Mouse (Mus musculus) embryonic facial prominence, embryonic 12.5 days (tissue): ENCODE data around the gene Acsm5. TPM values are rescaled to one million over a fixed set of nuclear protein-coding genes. Genes with fewer than 3 reads are reported as not detected.
"Not testable (repeated sequence)": the region's sequence is repeated elsewhere in the genome, so short reads cannot be mapped to it uniquely, and the experiment has no call there.

Source experiments
- ATAC-seq: fragments of 200-750 bp; cut with Nextera tagmentation; 2 replicates; pipeline ENCODE4 v1.8.0; 2017; ENCODE audit not compliant: insufficient number of reproducible peaks, insufficient read depth, low FRiP score, low TSS enrichment
- H3K27ac ChIP-seq: fragments of 300-500 bp; sonication (generic); 2 replicates; pipeline ENCODE4 v1.5.1; 2016; ENCODE audit warnings: mild to moderate bottlenecking
- H3K27me3 ChIP-seq: fragments of 300-500 bp; sonication (generic); 2 replicates; pipeline ENCODE4 v1.6.1; 2016; ENCODE audit warnings: mild to moderate bottlenecking, moderate library complexity
- H3K36me3 ChIP-seq: fragments of 300-500 bp; sonication (generic); 2 replicates; pipeline ENCODE4 v1.6.1; 2016; ENCODE audit warnings: mild to moderate bottlenecking
- H3K4me1 ChIP-seq: fragments of 300-500 bp; sonication (generic); 2 replicates; pipeline ENCODE4 v1.6.1; 2016
- H3K4me2 ChIP-seq: fragments of 300-500 bp; sonication (generic); replicated peaks from 2 replicates; pipeline ENCODE4 v1.6.1; 2016; ENCODE audit warnings: mild to moderate bottlenecking, moderate library complexity
- H3K4me3 ChIP-seq: fragments of 300-500 bp; sonication (generic); 2 replicates; pipeline ENCODE4 v1.5.1; 2016; ENCODE audit warnings: mild to moderate bottlenecking
- H3K9ac ChIP-seq: fragments of 300-500 bp; sonication (generic); 2 replicates; pipeline ENCODE4 v1.6.1; 2016; ENCODE audit warnings: mild to moderate bottlenecking, moderate library complexity
- H3K9me3 ChIP-seq: fragments of 300-500 bp; sonication (generic); 2 replicates; pipeline ENCODE4 v1.6.1; 2016; ENCODE audit warnings: mild to moderate bottlenecking, moderate library complexity
- WGBS: fragments of 180-500 bp; shearing (Covaris S2); methylation state at CpG from one replicate; pipeline ENCODE4 v1.1.7; 2016; 5-methylcytosine and 5-hydroxymethylcytosine counted together
- polyA plus RNA-seq: library from polyadenylated mRNA; unstranded; fragments of >200 nt; fragmentation: Nextera tagmentation; extraction: Ambion mirVana; gene quantifications from 2 replicates; pipeline ENCODE4 v1.2.1, GENCODE M21; 2016

Acsm5 gene
- polyA plus RNA-seq, 1 experiment from 2014 or later: not detected

DNA sequence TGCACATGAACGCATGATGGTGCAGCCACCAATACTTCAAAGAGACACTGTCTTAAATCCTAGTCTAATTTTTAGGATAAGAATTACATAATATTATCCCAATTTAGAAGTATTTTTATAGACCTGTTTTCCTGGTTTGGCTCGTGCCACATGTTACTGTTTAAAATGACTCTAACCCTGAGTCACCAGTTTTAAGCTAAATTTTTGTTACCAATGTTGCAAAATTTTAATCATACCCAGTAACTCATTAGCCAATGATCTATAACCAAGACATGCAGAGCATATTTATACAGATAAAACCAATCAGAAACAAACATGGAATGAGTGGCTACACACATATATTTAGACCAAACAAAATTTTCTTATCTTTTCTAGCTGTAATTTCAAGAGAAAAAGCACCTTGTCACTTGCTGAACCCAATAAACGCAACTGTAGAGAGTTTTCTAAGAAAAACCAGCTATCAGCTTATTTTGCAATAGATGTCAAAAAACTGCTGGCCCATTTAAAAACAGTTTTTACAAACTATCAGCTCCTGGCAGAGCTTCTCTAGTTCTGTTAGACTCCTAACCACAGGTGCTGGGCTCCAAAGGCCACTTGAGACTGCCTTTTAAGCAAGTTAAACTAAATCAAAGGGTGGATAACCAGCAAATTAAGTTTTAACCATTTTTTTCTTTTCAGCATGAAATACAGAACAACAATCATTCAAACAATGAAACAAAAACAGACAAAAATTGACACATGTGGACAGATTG lies 31.4 kb downstream of the Acsm5 start:
- Histone ChIP-seq H3K27ac (no peak overlapping the region), H3K9me3 (no peaks in the 10 kb centered on the region), H3K4me1 (no peaks in the 10 kb centered on the region), H3K4me3 (no peak overlapping the region), H3K9ac (no peak overlapping the region), H3K27me3 (no peaks in the 10 kb centered on the region), H3K4me2 (no peak overlapping the region), H3K36me3 (no peaks in the 10 kb centered on the region)
- ATAC-seq: no peak
- 90% methylated on average over 3 of the region's 3 CpGs for WGBS

- Histone ChIP-seq H3K27me3 (no peaks in the 10 kb centered on the region), H3K4me1 (no peaks in the 10 kb centered on the region), H3K9ac (no peak within 1 kb of the TSS), H3K27ac (no peak within 1 kb of the TSS), H3K4me2 (no peak within 1 kb of the TSS), H3K9me3 (no peaks in the 10 kb centered on the region), H3K36me3 (no peaks in the 10 kb centered on the region), H3K4me3 (no peak within 1 kb of the TSS)
- ATAC-seq: no peak
- WGBS: 84% methylated on average over 1 of the region's 1 CpGs
Measured at GRCm38 (mm10) chr7:119554040-119554439, 34.8 kb downstream of the Acsm5 start, which contains the start of gene Acsm2. Gene Acsm2, plus strand, starts transcription at chr7:119554340.

DNA sequence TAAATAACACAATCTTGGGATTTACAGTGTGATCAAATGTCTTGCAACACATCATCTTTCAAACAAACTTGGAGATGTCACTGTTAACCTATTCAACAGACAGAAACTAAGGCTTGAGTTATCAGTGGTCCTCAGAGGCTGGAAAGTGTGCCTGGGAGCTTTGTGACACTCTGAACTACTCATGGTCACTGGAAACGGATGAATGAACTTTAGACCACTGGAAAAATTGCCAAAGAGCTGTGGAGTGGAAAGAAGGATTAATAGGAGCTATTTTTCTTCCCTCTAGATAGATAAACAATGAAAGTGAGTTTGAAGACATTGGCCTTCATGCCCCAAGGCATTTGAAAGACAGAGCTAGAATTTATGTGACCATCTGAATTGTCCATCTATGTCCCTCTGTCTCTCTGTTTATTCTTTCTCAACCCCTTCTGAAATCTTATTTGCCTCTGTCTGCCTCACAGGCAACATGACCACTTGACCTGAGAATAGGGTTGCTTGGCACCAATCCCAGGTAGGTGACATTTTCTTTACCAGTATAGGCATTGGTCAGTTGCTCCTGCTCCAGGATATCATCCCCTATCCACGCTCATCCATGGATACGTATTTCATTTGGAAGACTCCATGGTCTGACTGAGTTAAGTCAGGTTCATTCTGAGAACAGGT lies 40.7 kb downstream of the Acsm5 start:
- no peaks in the 10 kb centered on the region for H3K27me3 ChIP-seq
- H3K4me2 ChIP-seq: no peak overlapping the region
- no peak overlapping the region for H3K27ac ChIP-seq
- H3K4me1 ChIP-seq: no peaks in the 10 kb centered on the region
- no peaks in the 10 kb centered on the region for H3K36me3 ChIP-seq
- ATAC-seq: no peak
- H3K4me3 ChIP-seq: no peak overlapping the region
- no peaks in the 10 kb centered on the region for H3K9me3 ChIP-seq
- no peak overlapping the region for H3K9ac ChIP-seq
- WGBS: 79% methylated on average over 3 of the region's 3 CpGs

DNA sequence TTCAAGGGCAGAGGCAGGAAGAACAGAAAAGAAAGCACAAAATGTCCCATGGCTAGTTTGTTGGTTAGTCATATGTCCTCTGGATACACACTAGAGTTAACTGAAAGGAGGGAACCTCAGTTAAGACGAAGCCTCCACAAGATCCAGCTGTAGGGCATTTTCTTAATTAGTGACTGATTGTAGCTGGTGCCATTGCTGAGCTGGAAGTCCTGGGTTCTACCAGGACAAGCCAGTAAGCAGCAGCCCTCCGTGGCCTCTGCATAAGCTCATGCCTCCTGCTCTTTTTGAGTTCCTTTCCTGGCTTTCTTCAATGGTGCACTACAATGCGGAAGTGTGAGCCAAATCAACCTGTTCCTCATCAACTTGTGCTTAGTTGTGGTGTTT lies 41.2 kb downstream of the Acsm5 start:
- H3K9ac ChIP-seq: no peak overlapping the region
- no peak overlapping the region for H3K27ac ChIP-seq
- no peaks in the 10 kb centered on the region for H3K4me1 ChIP-seq
- no peak overlapping the region for H3K4me3 ChIP-seq
- no peaks in the 10 kb centered on the region for H3K9me3 ChIP-seq
- H3K36me3 ChIP-seq: no peaks in the 10 kb centered on the region
- WGBS: 75% methylated on average over 3 of the region's 3 CpGs
- no peaks in the 10 kb centered on the region for H3K27me3 ChIP-seq
- no peak overlapping the region for H3K4me2 ChIP-seq
- no peak for ATAC-seq

DNA sequence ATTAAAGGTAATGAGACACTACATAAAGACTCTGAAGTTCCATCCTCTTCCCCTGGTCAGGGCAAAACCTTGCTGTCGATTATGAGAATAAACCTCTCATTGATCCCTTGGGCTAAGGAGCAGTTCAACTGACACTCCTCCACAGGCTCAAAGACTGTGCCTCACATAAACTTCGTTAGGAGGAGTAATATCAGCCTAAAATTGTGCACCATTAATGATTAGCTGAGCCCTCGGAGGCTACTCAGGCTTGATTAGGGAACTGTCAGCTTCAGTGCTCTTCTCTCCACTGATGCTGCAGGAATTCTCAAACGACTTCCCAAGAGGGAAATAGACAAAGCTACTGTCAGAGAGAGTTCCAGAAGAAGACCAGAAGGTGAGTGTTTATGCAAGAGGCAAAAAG lies 42.2 kb downstream of the Acsm5 start:
- no peaks in the 10 kb centered on the region for H3K27me3 ChIP-seq
- no peak overlapping the region for H3K4me3 ChIP-seq
- no peak for ATAC-seq
- no peak overlapping the region for H3K4me2 ChIP-seq
- H3K9me3 ChIP-seq: no peaks in the 10 kb centered on the region
- no peak overlapping the region for H3K9ac ChIP-seq
- no peaks in the 10 kb centered on the region for H3K36me3 ChIP-seq
- WGBS: 50% methylated on average over 4 of the region's 4 CpGs
- H3K27ac ChIP-seq: no peak overlapping the region
- no peaks in the 10 kb centered on the region for H3K4me1 ChIP-seq

DNA sequence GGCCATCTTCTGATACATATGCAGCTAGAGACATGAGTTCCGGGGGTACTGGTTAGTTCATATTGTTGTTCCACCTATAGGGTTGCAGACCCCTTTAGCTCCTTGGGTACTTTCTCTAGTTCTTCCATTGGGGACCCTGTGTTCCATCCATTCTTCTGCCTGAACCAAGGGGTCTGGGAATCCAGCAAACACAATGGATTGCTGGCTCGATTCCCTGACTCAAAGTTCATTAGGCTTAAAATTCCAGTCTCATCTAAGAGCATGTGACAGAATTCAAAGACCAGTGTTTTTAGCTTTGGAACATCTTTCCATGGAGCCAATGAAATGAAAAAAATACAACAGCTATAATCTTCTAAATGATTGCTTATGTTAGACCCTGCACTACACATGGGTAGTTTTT lies 43.2 kb downstream of the Acsm5 start:
- not testable (repeated sequence) for H3K36me3 ChIP-seq, H3K4me3 ChIP-seq, ATAC-seq, H3K9me3 ChIP-seq, H3K27ac ChIP-seq, H3K9ac ChIP-seq, H3K4me2 ChIP-seq, H3K4me1 ChIP-seq, H3K27me3 ChIP-seq
- WGBS: 81% methylated on average over 2 of the region's 2 CpGs

DNA sequence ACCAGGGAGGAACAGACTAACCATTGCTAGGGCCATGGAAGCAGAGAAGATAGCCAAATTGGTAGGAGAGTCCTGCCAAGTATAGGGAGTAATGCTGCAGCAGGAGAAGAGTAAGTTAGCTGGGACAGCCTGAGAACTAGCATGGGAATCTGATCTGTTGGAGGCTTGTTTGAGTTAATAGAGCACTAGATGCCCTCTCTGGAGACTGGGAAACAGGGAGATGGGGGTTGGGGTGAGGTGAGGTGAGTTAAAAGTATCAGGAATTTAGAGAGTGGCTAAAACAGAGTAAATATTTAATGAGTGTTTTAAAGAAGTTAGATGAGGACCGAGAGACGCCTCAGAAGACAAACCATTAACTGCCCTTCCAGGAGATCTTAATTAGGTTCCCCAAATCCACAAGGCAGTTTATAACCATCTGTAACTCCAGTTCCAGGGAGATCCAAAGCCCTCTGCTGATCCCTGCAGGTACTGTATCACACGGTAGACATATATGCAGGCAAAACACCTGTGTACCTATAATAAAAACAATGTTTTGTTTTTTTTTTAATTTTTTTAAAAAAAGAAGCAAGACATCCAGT lies 75.4 kb downstream of the Acsm5 start:
- Histone ChIP-seq H3K9me3 (no peaks in the 10 kb centered on the region), H3K4me3 (no peak overlapping the region), H3K9ac (no peak overlapping the region), H3K36me3 (no peaks in the 10 kb centered on the region), H3K4me2 (no peak overlapping the region), H3K4me1 (no peaks in the 10 kb centered on the region), H3K27me3 (no peaks in the 10 kb centered on the region), H3K27ac (no peak overlapping the region)
- WGBS: 73% methylated on average over 3 of the region's 3 CpGs
- no peak for ATAC-seq

Other genes with a start within 250 kb of the Acsm5 start
- gene Gp2, start 60.2 kb upstream of the Acsm5 start, polyA plus RNA-seq: not detected in 2 replicates
- not detected in 2 replicates for gene Umod, start 40.2 kb upstream of the Acsm5 start, polyA plus RNA-seq
- not detected in 2 replicates for gene Pdilt, start 4.0 kb downstream of the Acsm5 start, polyA plus RNA-seq
- gene Acsm2, start 34.9 kb downstream of the Acsm5 start, polyA plus RNA-seq: not detected in 2 replicates
- gene Acsm1, start 87.6 kb downstream of the Acsm5 start, polyA plus RNA-seq: not detected in 2 replicates
- gene Acsm4, start 170.6 kb downstream of the Acsm5 start, polyA plus RNA-seq: 3.9 and 5.3 TPM in 2 replicates
- gene Thumpd1, start 201.3 kb downstream of the Acsm5 start, polyA plus RNA-seq: 87.5 and 93.7 TPM in 2 replicates
- 0.05 and 0.25 TPM in 2 replicates for gene Acsm3, start 241.5 kb downstream of the Acsm5 start, polyA plus RNA-seq